Mouse (Mus musculus) neural tube, embryonic 13.5 days (tissue): ENCODE measurements around the gene Rasgrp3. TPM values are rescaled to one million over a fixed set of nuclear protein-coding genes. Genes with fewer than 3 reads are reported as not detected.

ENCODE experiments used
- ATAC-seq: fragments of 200-750 bp; cut with Nextera tagmentation; 2 replicates; pipeline ENCODE4 v1.8.0; 2017; ENCODE audit warnings: low read depth, mild to moderate bottlenecking, moderate TSS enrichment, moderate library complexity
- H3K27ac ChIP-seq: fragments of 300-500 bp; sonication (generic); replicated peaks from 2 replicates; pipeline ENCODE4 v1.5.1; 2015; ENCODE audit warnings: moderate library complexity, mild to moderate bottlenecking, inconsistent platforms
- H3K27me3 ChIP-seq: fragments of 300-500 bp; sonication (generic); 2 replicates; pipeline ENCODE4 v1.6.1; 2015; ENCODE audit warnings: mild to moderate bottlenecking, inconsistent platforms
- H3K36me3 ChIP-seq: fragments of 300-500 bp; sonication (generic); 2 replicates; pipeline ENCODE4 v1.6.1; 2015; ENCODE audit warnings: mild to moderate bottlenecking, inconsistent platforms
- H3K4me1 ChIP-seq: fragments of 300-500 bp; sonication (generic); replicated peaks from 2 replicates; pipeline ENCODE4 v1.6.1; 2015; ENCODE audit warnings: inconsistent platforms
- H3K4me2 ChIP-seq: fragments of 300-500 bp; sonication (generic); 2 replicates; pipeline ENCODE4 v1.6.1; 2015; ENCODE audit warnings: inconsistent platforms, mild to moderate bottlenecking, moderate library complexity
- H3K4me3 ChIP-seq: fragments of 300-500 bp; sonication (generic); 2 replicates; pipeline ENCODE4 v1.5.1; 2015; ENCODE audit warnings: mild to moderate bottlenecking, inconsistent platforms
- H3K9ac ChIP-seq: fragments of 300-500 bp; sonication (generic); 2 replicates; pipeline ENCODE4 v1.6.1; 2015; ENCODE audit warnings: moderate library complexity, mild to moderate bottlenecking, inconsistent platforms
- H3K9me3 ChIP-seq: fragments of 300-500 bp; sonication (generic); 2 replicates; pipeline ENCODE4 v1.6.1; 2016; ENCODE audit warnings: inconsistent platforms
- WGBS: fragments of 180-500 bp; shearing (Covaris S2); methylation state at CpG from one replicate; pipeline ENCODE4 v1.1.7; 2015; 5-methylcytosine and 5-hydroxymethylcytosine counted together
- polyA plus RNA-seq: library from polyadenylated mRNA; unstranded; fragments of >200 nt; fragmentation: Nextera tagmentation; extraction: Ambion mirVana; gene quantifications from 2 replicates; pipeline ENCODE4 v1.2.1, GENCODE M21; 2015

Rasgrp3 gene
- polyA plus RNA-seq, 1 experiment from 2014 or later: 6.0 TPM

DNA sequence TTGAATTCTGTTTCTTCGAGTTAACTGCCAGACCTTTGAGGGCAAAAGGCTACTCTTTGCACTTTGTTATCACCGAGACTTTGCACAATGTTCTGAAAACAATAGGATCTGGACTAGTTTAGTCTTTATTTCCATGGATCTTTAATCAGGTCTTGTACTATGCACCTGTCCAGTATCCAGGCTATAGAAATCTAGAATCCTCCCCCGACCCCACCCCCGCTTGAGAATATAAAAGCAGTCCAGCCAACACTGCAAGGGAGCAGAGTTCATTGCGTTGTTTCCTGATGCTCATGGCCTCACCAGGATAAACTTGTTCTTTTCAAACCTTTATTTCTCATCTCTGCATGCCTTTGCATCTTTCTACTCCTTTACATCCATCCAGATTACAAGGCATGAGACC lies 73.6 kb downstream of the Rasgrp3 start:
- no peaks in the 10 kb centered on the region for H3K9me3 ChIP-seq
- H3K4me2 ChIP-seq: no peak overlapping the region
- no peak overlapping the region for H3K27ac ChIP-seq
- H3K4me1 ChIP-seq: no peaks in the 10 kb centered on the region
- no peaks in the 10 kb centered on the region for H3K27me3 ChIP-seq
- no peaks in the 10 kb centered on the region for H3K36me3 ChIP-seq
- no peak for ATAC-seq
- no peak overlapping the region for H3K4me3 ChIP-seq
- 90% methylated on average over 5 of the region's 5 CpGs for WGBS
- no peak overlapping the region for H3K9ac ChIP-seq

DNA sequence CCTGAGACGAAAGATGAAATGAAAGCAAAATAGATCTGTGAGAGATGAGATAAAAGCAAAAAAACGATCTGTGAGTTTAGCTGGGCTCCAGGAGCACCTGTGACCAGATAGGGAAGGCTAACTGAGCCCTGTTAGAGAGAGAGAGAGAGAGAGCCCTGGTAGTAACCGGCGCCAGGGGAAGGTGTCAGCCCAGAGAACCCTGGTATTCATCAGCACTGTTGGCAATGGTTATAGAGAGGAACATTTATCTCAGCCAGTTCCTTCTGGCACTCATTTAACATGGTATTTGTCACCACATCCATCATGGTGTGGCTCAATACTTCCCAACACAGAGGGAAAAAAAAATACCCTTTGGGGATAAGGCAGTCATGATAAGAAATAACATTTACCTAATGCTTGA lies 80.9 kb downstream of the Rasgrp3 start:
- H3K36me3 ChIP-seq: no peaks in the 10 kb centered on the region
- H3K4me1 ChIP-seq: peaks cover 6% of the 10 kb centered on the region
- no peak for ATAC-seq
- H3K27me3 ChIP-seq: no peaks in the 10 kb centered on the region
- H3K9ac ChIP-seq: no peak overlapping the region
- H3K4me3 ChIP-seq: no peak overlapping the region
- H3K4me2 ChIP-seq: no peak overlapping the region
- 85% methylated on average over 4 of the region's 4 CpGs for WGBS
- no peak overlapping the region for H3K27ac ChIP-seq
- H3K9me3 ChIP-seq: no peaks in the 10 kb centered on the region

DNA sequence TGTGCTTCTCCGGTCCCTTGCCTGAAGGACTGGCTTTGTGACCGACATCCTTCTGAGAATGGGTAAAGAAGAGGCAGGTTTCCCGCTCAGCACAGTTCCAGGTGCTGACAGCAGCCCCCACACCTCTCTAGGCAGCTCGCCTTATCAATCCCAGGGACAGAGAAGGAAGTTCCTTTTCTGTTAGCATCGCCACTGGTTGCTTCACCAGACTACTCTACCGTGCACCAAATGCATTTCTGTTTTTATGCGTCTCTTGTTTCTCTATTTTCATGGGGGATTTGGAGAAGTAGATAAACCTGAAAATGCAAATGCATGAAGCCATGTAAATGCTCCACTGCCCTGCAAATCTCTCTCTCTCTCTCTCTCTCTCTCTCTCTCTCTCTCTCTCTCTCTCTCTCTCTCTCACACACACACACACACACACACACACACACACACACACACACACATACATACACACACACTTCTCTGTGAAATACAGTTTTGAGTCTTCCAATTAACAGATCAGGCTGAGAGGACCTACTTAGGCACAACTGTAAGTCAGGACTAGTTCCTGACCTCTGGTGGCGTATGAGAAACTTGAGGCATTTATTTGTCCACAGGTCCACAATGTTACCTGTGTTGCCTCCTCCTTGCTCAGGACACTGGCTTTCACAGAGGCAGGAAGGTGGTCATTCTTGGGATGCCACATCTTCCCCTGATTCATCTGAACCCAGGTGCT lies 82.6 kb downstream of the Rasgrp3 start:
- no peaks in the 10 kb centered on the region for H3K9me3 ChIP-seq
- no peaks in the 10 kb centered on the region for H3K36me3 ChIP-seq
- no peaks in the 10 kb centered on the region for H3K27me3 ChIP-seq
- no peak for ATAC-seq
- H3K4me2 ChIP-seq: no peak overlapping the region
- H3K4me1 ChIP-seq: peaks cover 12% of the 10 kb centered on the region
- no peak overlapping the region for H3K9ac ChIP-seq
- H3K4me3 ChIP-seq: no peak overlapping the region
- H3K27ac ChIP-seq: no peak overlapping the region
- whole genome bisulfite sequencing: 65% methylated on average over 8 of the region's 8 CpGs

DNA sequence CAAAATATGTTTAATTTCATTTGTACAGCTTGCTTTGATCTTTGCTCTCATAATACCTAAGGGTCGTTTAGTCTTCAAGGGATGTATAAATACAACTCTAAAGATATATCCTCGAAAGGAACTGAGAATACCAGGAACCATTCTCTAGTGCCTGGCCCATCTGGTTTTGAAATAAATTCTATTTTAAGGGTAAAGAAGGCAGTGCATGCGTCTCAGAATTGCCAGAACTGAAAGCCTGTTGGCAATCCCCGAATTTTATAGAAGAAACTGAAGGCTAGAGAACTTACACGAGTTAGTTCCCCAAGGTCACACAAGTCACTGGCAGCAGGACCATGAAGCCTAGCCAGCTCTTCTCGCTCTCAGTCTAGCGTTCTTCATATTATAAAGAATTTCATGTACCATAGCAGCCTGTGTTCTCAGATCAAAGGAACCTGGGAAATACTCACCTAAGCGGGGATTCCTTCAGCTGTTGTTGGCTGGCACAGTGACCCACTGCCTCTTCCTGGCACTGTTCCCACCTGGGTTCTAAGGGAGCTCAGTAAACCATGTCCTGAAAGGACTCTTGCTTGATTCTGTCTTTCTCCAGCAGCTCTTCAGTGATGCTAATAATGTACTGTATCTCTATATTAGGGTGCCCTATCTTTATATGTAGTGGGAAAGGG lies 83.7 kb downstream of the Rasgrp3 start:
- H3K27me3 ChIP-seq: no peaks in the 10 kb centered on the region
- no peak overlapping the region for H3K4me2 ChIP-seq
- H3K4me3 ChIP-seq: no peak overlapping the region
- H3K27ac ChIP-seq: no peak overlapping the region
- peaks cover 12% of the 10 kb centered on the region for H3K4me1 ChIP-seq
- no peaks in the 10 kb centered on the region for H3K36me3 ChIP-seq
- ATAC-seq: no peak
- no peaks in the 10 kb centered on the region for H3K9me3 ChIP-seq
- WGBS: 84% methylated on average over 8 of the region's 8 CpGs
- no peak overlapping the region for H3K9ac ChIP-seq

DNA sequence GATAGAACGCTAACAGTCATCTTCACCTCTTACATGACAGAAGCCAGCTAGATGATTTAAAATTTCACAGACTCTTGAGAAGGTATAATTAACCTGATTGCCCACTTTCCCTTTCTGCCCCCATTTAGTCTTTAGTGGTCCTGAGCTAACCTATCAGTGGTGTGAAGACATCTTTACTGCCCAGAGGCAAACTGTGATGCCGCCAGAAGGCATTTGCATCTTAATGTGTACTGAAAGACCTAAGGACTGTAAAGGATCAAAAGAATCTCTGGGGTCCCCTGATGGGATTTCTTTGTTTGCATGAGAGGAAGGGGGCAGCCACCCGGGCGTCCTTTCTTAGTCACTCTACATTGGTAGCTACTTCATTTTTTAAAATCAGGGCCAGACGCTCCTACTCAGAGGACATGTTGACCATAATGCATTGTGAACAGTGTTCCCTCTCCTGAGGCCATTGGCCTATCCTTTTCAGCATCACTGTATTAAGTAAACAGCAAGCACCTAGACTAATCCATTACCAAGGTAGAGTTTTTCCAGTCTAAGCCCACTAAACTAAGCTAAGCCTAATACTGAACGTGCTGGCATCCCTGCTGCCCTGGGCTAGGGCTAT lies 85.6 kb downstream of the Rasgrp3 start:
- H3K27ac ChIP-seq: no peak overlapping the region
- H3K9me3 ChIP-seq: no peaks in the 10 kb centered on the region
- no peak overlapping the region for H3K9ac ChIP-seq
- H3K36me3 ChIP-seq: no peaks in the 10 kb centered on the region
- H3K27me3 ChIP-seq: no peaks in the 10 kb centered on the region
- ATAC-seq: no peak
- no peak overlapping the region for H3K4me2 ChIP-seq
- 7% methylated on average over 6 of the region's 6 CpGs for WGBS
- H3K4me3 ChIP-seq: no peak overlapping the region
- peaks cover 12% of the 10 kb centered on the region for H3K4me1 ChIP-seq

DNA sequence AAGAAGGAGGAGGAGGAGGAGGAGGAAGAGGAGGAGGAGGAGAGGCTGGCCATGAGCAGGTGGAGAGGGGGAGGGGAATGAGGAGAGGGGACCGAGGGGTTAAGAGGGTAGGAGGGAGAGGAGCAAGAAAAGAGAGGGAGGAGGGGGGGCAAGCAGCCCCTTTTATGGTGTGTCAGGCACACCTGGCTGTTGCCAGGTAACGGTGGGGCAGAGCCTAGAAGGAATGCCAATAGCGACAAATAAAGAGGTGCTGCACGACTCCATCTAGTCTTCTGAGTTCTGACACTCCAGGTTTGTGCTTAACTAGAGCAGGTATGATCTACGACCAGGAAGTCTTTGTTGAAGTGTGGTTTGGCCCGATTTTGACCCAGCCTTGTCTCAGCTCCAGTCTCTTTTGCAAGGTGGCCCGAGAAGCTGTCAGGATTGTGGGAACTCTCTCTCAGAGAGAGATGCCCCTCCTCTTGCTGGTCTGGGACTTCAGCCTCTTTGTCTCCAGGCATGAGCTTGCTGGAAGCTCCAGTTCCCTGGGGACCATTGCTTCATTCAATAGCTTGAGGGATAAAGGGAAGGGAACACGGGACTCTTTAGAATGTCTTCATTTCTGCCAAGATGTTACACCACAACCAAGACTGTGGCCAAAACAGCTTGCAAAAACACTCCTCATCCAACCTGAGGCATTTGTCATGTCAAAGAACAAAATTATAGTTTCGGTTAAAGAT lies 86.8 kb downstream of the Rasgrp3 start:
- Histone ChIP-seq H3K4me2 (no peak overlapping the region), H3K27ac (no peak overlapping the region), H3K9ac (no peak overlapping the region), H3K36me3 (no peaks in the 10 kb centered on the region), H3K27me3 (no peaks in the 10 kb centered on the region), H3K4me1 (peaks cover 12% of the 10 kb centered on the region), H3K9me3 (no peaks in the 10 kb centered on the region), H3K4me3 (no peak overlapping the region)
- WGBS: 20% methylated on average over 9 of the region's 9 CpGs
- no peak for ATAC-seq

DNA sequence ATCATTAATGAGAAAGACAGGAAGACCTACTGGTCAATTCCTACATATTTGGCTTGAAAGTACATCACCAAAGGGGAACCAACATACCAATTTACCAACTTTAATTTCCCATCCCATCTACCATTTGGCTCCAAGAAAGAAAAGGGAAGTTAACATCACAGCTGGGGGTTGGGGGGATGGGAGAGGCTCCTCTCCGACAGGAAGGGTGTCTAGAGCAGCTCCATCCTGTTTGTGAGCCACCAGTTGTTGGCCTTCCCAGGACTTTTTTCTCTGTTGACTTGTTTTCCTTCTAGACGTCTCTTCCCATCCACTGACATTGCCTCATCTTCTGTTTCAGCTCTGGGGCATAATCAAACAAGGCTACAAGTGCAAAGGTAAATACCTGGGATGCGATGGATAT lies 88.1 kb downstream of the Rasgrp3 start:
- no peak for ATAC-seq
- Histone ChIP-seq H3K4me1 (peaks cover 12% of the 10 kb centered on the region), H3K9me3 (no peaks in the 10 kb centered on the region), H3K27ac (no peak overlapping the region), H3K4me2 (no peak overlapping the region), H3K27me3 (no peaks in the 10 kb centered on the region), H3K4me3 (no peak overlapping the region), H3K9ac (no peak overlapping the region), H3K36me3 (no peaks in the 10 kb centered on the region)
- 70% methylated on average over 3 of the region's 3 CpGs for WGBS

DNA sequence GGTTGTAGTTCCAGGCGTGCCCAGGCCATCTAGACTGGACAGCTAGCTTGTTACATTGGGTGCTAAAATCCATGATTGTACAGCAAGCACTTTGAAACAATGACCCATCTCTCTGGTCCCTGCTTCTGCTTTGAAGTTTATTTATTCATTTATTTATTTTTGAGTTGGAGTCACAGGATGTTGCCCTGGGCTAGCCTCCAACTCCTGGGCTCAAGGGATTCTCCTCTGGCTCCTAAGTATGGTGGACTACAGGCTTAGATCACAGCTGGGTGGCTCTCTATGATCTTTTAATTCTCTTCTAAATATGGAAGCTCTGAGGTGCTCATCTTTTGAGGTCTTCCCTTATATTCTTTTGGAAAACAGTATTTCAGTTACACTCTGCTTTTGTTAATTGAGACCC lies 90.7 kb downstream of the Rasgrp3 start:
- peaks cover 4% of the 10 kb centered on the region; the same call in 1 of the 2 replicates for H3K36me3 ChIP-seq
- H3K9ac ChIP-seq: no peak overlapping the region
- H3K27me3 ChIP-seq: no peaks in the 10 kb centered on the region
- no peak overlapping the region for H3K27ac ChIP-seq
- peaks cover 8% of the 10 kb centered on the region for H3K4me1 ChIP-seq
- no peak overlapping the region for H3K4me2 ChIP-seq
- ATAC-seq: no peak
- H3K9me3 ChIP-seq: no peaks in the 10 kb centered on the region
- 81% methylated on average over 1 of the region's 1 CpGs for WGBS
- H3K4me3 ChIP-seq: no peak overlapping the region

DNA sequence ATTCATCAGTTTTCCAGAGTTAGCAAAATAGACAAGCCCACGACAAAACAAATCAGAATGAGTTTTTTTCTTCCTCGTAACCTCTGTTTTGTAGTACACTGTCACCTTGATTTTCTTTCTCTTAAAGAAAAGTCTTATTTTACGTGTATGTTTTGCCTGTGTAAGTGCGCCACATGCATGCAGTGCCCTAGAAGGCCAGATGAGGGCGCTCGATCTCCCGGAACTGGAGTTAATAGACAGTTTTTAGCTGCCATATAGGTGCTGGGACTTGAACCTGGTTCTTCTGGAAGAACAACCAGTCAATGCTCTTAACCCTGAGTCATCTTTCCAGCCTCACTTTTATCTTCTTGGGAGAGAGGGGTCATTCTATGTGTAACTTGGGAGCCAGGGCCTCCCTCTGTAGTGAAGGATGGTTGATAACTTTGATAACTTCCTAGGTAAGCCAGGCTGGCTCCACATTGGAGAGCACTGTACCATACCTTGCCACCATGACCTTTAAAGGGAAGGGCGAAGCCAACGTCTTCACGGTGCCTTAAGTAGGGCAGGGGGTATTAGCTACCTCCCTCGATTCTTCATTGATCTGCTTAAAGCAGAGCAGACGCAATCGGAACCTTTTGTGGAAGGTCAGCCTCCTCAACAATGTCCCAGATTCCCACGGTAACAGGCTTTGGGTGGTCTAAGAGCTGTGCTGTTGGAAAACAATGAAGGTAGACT lies 93.7 kb downstream of the Rasgrp3 start:
- WGBS: 92% methylated on average over 14 of the region's 14 CpGs
- H3K4me2 ChIP-seq: no peak overlapping the region
- no peak for ATAC-seq

DNA sequence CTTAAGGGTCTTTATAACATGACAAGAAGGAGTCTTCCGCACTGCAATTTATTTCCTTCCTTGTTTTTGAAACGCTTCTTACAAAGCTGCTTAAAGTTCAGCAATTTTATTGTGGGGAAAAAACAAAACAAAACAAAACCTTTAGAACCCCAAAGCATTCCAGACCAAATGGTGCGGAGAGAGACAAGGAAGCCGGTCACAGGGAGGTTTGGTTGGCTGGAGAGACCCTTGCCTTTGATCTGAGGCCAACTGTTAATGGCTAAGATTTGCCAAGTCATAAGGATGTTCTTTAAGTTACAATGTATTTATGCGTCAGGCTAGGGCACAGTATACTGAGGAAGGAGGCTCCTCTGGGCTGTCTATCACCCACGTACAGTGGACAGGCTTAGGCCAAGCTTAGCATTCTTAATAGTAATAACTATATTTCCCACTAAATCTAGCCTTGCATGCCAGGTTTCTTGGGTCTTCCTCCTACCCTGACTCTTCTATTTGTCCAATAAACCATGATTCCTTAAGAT lies 96.8 kb downstream of the Rasgrp3 start:
- Histone ChIP-seq H3K9me3 (no peaks in the 10 kb centered on the region), H3K9ac (no peak overlapping the region), H3K36me3 (peaks cover 14% of the 10 kb centered on the region), H3K4me3 (no peak overlapping the region), H3K27me3 (no peaks in the 10 kb centered on the region), H3K4me2 (no peak overlapping the region), H3K27ac (no peak overlapping the region), H3K4me1 (peaks cover 7% of the 10 kb centered on the region)
- WGBS: 58% methylated on average over 6 of the region's 6 CpGs
- no peak for ATAC-seq

More for the DNA sequence above, 93.7 kb downstream of the Rasgrp3 start:
- H3K36me3 ChIP-seq: peaks cover 4% of the 10 kb centered on the region; the same call in 1 of the 2 replicates
- H3K27ac ChIP-seq: no peak overlapping the region
- no peaks in the 10 kb centered on the region for H3K9me3 ChIP-seq
- no peaks in the 10 kb centered on the region for H3K27me3 ChIP-seq
- no peak overlapping the region for H3K9ac ChIP-seq
- peaks cover 2% of the 10 kb centered on the region for H3K4me1 ChIP-seq
- no peak overlapping the region for H3K4me3 ChIP-seq

DNA sequence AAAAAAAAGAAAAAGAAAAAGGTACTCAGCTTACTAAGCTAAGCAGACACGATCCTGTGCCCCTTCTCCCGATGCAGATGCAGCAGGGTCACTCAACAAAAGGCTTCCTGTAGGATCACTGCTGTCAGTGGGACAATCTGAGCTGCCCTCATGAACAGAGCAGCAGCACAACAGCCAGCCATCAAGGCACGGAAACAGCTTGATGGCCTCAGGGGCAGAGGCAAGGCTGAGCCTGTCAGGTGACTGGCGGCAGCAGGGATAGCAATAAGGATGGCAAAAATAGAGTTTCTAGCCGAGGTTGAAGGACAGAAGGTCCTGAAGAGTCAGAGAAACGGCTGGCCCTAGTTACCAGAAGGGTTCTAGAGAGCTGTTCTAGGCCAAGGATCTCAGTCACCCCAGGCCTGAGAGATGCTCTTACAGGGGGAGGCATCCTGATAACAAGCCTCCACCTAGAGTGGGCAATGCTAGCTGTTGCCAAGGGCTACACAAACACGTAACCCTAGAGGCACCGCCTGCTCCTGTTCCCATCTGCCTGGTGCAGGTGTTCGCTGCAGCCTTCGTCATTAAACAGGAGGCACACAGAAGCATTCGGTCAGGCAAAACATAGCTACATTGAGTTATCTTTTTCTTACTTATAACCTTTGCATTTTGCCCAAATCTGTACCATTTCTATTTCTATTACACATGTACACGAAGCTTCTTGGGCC lies 98.8 kb downstream of the Rasgrp3 start:
- H3K27me3 ChIP-seq: no peaks in the 10 kb centered on the region
- no peaks in the 10 kb centered on the region for H3K9me3 ChIP-seq
- H3K27ac ChIP-seq: no peak overlapping the region
- H3K4me2 ChIP-seq: no peak overlapping the region
- peaks cover 7% of the 10 kb centered on the region for H3K4me1 ChIP-seq
- WGBS: 44% methylated on average over 12 of the region's 12 CpGs
- H3K4me3 ChIP-seq: no peak overlapping the region
- H3K9ac ChIP-seq: peak overlapping the region; percentile 38; the same call in 1 of the 2 replicates
- ATAC-seq: no peak
- peaks cover 26% of the 10 kb centered on the region for H3K36me3 ChIP-seq
